Mouse (Mus musculus): ENCODE data around the gene Plxnb2. TPM values are rescaled to one million over a fixed set of nuclear protein-coding genes. Genes with fewer than 3 reads are reported as not detected.

Plxnb2 gene
- polyA plus RNA-seq, 1 experiment from 2014 or later, result 139 TPM

GRCm38 (mm10) chr15:89138531-89138930 is 42.1 kb downstream of the Plxnb2 start:
- Histone ChIP-seq H3K9ac (ENCODE audit: low read length) (no peak overlapping the region), H3K4me2 (ENCODE audit: low read depth, low read length) (no peak overlapping the region), H3K4me1 (replicated peaks; ENCODE audit: control insufficient read depth, insufficient read depth, low read length) (peaks cover 15% of the 10 kb centered on the region), H3K4me3 (ENCODE audit: low read length) (no peak overlapping the region), H3K9me3 (ENCODE audit: control insufficient read depth, low read length) (no peaks in the 10 kb centered on the region), H3K27ac (ENCODE audit: low read length) (no peak overlapping the region), H3K27me3 (ENCODE audit: control insufficient read depth, insufficient read depth, low read depth, low read length) (peaks cover 30% of the 10 kb centered on the region), H3K36me3 (ENCODE audit: control insufficient read depth, insufficient read depth, low read length) (no peaks in the 10 kb centered on the region)
- WGBS, result 91% methylated on average over 6 of the region's 6 CpGs
- ATAC-seq (ENCODE audit: low read depth), result no peak

- WGBS, result 77% methylated on average over 7 of the region's 7 CpGs
- no peak for ATAC-seq (ENCODE audit: low read depth)
- H3K27me3 ChIP-seq (ENCODE audit: control insufficient read depth, insufficient read depth, low read depth, low read length), result peaks cover 30% of the 10 kb centered on the region
- no peak overlapping the region for H3K4me3 ChIP-seq (ENCODE audit: low read length)
- no peak overlapping the region for H3K4me2 ChIP-seq (ENCODE audit: low read depth, low read length)
- H3K36me3 ChIP-seq (ENCODE audit: control insufficient read depth, insufficient read depth, low read length), result no peaks in the 10 kb centered on the region
- no peak overlapping the region for H3K9ac ChIP-seq (ENCODE audit: low read length)
- H3K27ac ChIP-seq (ENCODE audit: low read length), result no peak overlapping the region
- no peaks in the 10 kb centered on the region for H3K9me3 ChIP-seq (ENCODE audit: control insufficient read depth, low read length)
- peaks cover 15% of the 10 kb centered on the region for H3K4me1 ChIP-seq (replicated peaks; ENCODE audit: control insufficient read depth, insufficient read depth, low read length)
Measured at GRCm38 (mm10) chr15:89138046-89138405, 42.6 kb downstream of the Plxnb2 start.

- H3K36me3 ChIP-seq (ENCODE audit: control insufficient read depth, insufficient read depth, low read length), result no peaks in the 10 kb centered on the region
- H3K4me3 ChIP-seq (ENCODE audit: low read length), result no peak overlapping the region
- H3K9ac ChIP-seq (ENCODE audit: low read length), result no peak overlapping the region
- H3K4me1 ChIP-seq (replicated peaks; ENCODE audit: control insufficient read depth, insufficient read depth, low read length), result peaks cover 15% of the 10 kb centered on the region
- H3K9me3 ChIP-seq (ENCODE audit: control insufficient read depth, low read length), result no peaks in the 10 kb centered on the region
- no peak overlapping the region for H3K27ac ChIP-seq (ENCODE audit: low read length)
- peaks cover 30% of the 10 kb centered on the region for H3K27me3 ChIP-seq (ENCODE audit: control insufficient read depth, insufficient read depth, low read depth, low read length)
- no peak overlapping the region for H3K4me2 ChIP-seq (ENCODE audit: low read depth, low read length)
- 70% methylated on average over 11 of the region's 11 CpGs for WGBS
- no peak for ATAC-seq (ENCODE audit: low read depth)
Measured at GRCm38 (mm10) chr15:89137378-89138045, 43.1 kb downstream of the Plxnb2 start.

- WGBS, result 98% methylated on average over 4 of the region's 5 CpGs
- Histone ChIP-seq H3K9ac (ENCODE audit: low read length) (no peak overlapping the region), H3K27me3 (ENCODE audit: control insufficient read depth, insufficient read depth, low read depth, low read length) (peaks cover 26% of the 10 kb centered on the region), H3K9me3 (ENCODE audit: control insufficient read depth, low read length) (no peaks in the 10 kb centered on the region), H3K4me1 (replicated peaks; ENCODE audit: control insufficient read depth, insufficient read depth, low read length) (peaks cover 15% of the 10 kb centered on the region), H3K27ac (ENCODE audit: low read length) (no peak overlapping the region), H3K4me3 (ENCODE audit: low read length) (no peak overlapping the region), H3K36me3 (ENCODE audit: control insufficient read depth, insufficient read depth, low read length) (no peaks in the 10 kb centered on the region), H3K4me2 (ENCODE audit: low read depth, low read length) (no peak overlapping the region)
- no peak for ATAC-seq (ENCODE audit: low read depth)
Measured at GRCm38 (mm10) chr15:89136461-89137155, 44.0 kb downstream of the Plxnb2 start.

GRCm38 (mm10) chr15:89131316-89131715 is 49.3 kb downstream of the Plxnb2 start:
- Histone ChIP-seq H3K4me3 (ENCODE audit: low read length) (no peak overlapping the region), H3K4me2 (ENCODE audit: low read depth, low read length) (no peak overlapping the region), H3K27me3 (ENCODE audit: control insufficient read depth, insufficient read depth, low read depth, low read length) (no peaks in the 10 kb centered on the region), H3K27ac (ENCODE audit: low read length) (no peak overlapping the region), H3K9me3 (ENCODE audit: control insufficient read depth, low read length) (no peaks in the 10 kb centered on the region), H3K36me3 (ENCODE audit: control insufficient read depth, insufficient read depth, low read length) (no peaks in the 10 kb centered on the region), H3K9ac (ENCODE audit: low read length) (no peak overlapping the region), H3K4me1 (replicated peaks; ENCODE audit: control insufficient read depth, insufficient read depth, low read length) (peaks cover 11% of the 10 kb centered on the region)
- no peak for ATAC-seq (ENCODE audit: low read depth)
- 81% methylated on average over 3 of the region's 3 CpGs for WGBS

GRCm38 (mm10) chr15:89130245-89130644 is 50.3 kb downstream of the Plxnb2 start:
- H3K9me3 ChIP-seq (ENCODE audit: control insufficient read depth, low read length), result no peaks in the 10 kb centered on the region
- H3K27me3 ChIP-seq (ENCODE audit: control insufficient read depth, insufficient read depth, low read depth, low read length), result no peaks in the 10 kb centered on the region
- H3K36me3 ChIP-seq (ENCODE audit: control insufficient read depth, insufficient read depth, low read length), result no peaks in the 10 kb centered on the region
- no peak for ATAC-seq (ENCODE audit: low read depth)
- H3K4me1 ChIP-seq (replicated peaks; ENCODE audit: control insufficient read depth, insufficient read depth, low read length), result peaks cover 11% of the 10 kb centered on the region
- H3K4me3 ChIP-seq (ENCODE audit: low read length), result no peak overlapping the region
- H3K9ac ChIP-seq (ENCODE audit: low read length), result no peak overlapping the region
- H3K27ac ChIP-seq (ENCODE audit: low read length), result no peak overlapping the region
- H3K4me2 ChIP-seq (ENCODE audit: low read depth, low read length), result no peak overlapping the region

- Histone ChIP-seq H3K4me1 (replicated peaks; ENCODE audit: control insufficient read depth, insufficient read depth, low read length) (peaks cover 15% of the 10 kb centered on the region), H3K36me3 (ENCODE audit: control insufficient read depth, insufficient read depth, low read length) (0 out of 2 replicates have a peak, but pooled peaks cover 2% of the 10 kb centered on the region), H3K9ac (ENCODE audit: low read length) (peak within 1 kb of the TSS; percentile 87), H3K4me2 (ENCODE audit: low read depth, low read length) (peak within 1 kb of the TSS; percentile 93), H3K4me3 (ENCODE audit: low read length) (peak within 1 kb of the TSS; percentile 78), H3K27me3 (ENCODE audit: control insufficient read depth, insufficient read depth, low read depth, low read length) (no peaks in the 10 kb centered on the region), H3K9me3 (ENCODE audit: control insufficient read depth, low read length) (no peaks in the 10 kb centered on the region), H3K27ac (ENCODE audit: low read length) (peak within 1 kb of the TSS; percentile 86)
- 2% methylated on average over 36 of the region's 36 CpGs for WGBS
- ATAC-seq (ENCODE audit: low read depth), result peak; percentile 87
Measured at GRCm38 (mm10) chr15:89128382-89129350, 51.9 kb downstream of the Plxnb2 start, which contains the start of gene Hdac10. Gene Hdac10, minus strand, starts transcription at chr15:89128700.

- Histone ChIP-seq H3K4me1 (replicated peaks; ENCODE audit: control insufficient read depth, insufficient read depth, low read length) (peaks cover 19% of the 10 kb centered on the region), H3K9me3 (ENCODE audit: control insufficient read depth, low read length) (no peaks in the 10 kb centered on the region), H3K4me3 (ENCODE audit: low read length) (peak overlapping the region; percentile 78), H3K36me3 (ENCODE audit: control insufficient read depth, insufficient read depth, low read length) (0 out of 2 replicates have a peak, but pooled peaks cover 2% of the 10 kb centered on the region), H3K9ac (ENCODE audit: low read length) (peak overlapping the region; percentile 87), H3K27me3 (ENCODE audit: control insufficient read depth, insufficient read depth, low read depth, low read length) (no peaks in the 10 kb centered on the region), H3K4me2 (ENCODE audit: low read depth, low read length) (peak overlapping the region; percentile 93), H3K27ac (ENCODE audit: low read length) (no peak overlapping the region)
- WGBS, result 84% methylated on average over 8 of the region's 8 CpGs
- ATAC-seq (ENCODE audit: low read depth), result no peak
Measured at GRCm38 (mm10) chr15:89127364-89127940, 53.1 kb downstream of the Plxnb2 start.
